Mouse (Mus musculus) forebrain, postnatal 0 days (tissue): ENCODE data around the gene Cpox. TPM values are rescaled to one million over a fixed set of nuclear protein-coding genes. Genes with fewer than 3 reads are reported as not detected.

Experiments
- ATAC-seq: fragments of 200-750 bp; cut with Nextera tagmentation; 2 replicates; pipeline ENCODE4 v1.8.0; 2017; ENCODE audit warnings: mild to moderate bottlenecking, moderate library complexity
- DNase-seq: peaks from one replicate; pipeline ENCODE4 v3.0.0-alpha.2; 2015
- H3K27ac ChIP-seq: fragments of 300-500 bp; sonication (generic); 2 replicates; pipeline ENCODE4 v1.5.1; 2014; ENCODE audit warnings: low read depth, mild to moderate bottlenecking, antibody characterized with exemption, low read length, moderate library complexity, mixed read lengths
- H3K27me3 ChIP-seq: fragments of 300-500 bp; sonication (generic); 2 replicates; pipeline ENCODE4 v1.6.1; 2014; ENCODE audit warnings: mild to moderate bottlenecking, low read length, mixed read lengths; ENCODE audit not compliant: insufficient read depth
- H3K36me3 ChIP-seq: fragments of 300-500 bp; sonication (generic); 2 replicates; pipeline ENCODE4 v1.6.1; 2014; ENCODE audit warnings: mild to moderate bottlenecking, moderate library complexity; ENCODE audit not compliant: insufficient read depth
- H3K4me1 ChIP-seq: fragments of 300-500 bp; sonication (generic); 2 replicates; pipeline ENCODE4 v1.6.1; 2014; ENCODE audit warnings: antibody characterized with exemption; ENCODE audit not compliant: insufficient read depth
- H3K4me2 ChIP-seq: fragments of 300-500 bp; sonication (generic); 2 replicates; pipeline ENCODE4 v1.6.1; 2014; ENCODE audit warnings: low read depth, mild to moderate bottlenecking, moderate library complexity
- H3K4me3 ChIP-seq: fragments of 300-500 bp; sonication (generic); 2 replicates; pipeline ENCODE4 v1.5.1; 2014; ENCODE audit warnings: low read depth, low read length, mixed read lengths
- H3K9ac ChIP-seq: fragments of 300-500 bp; sonication (generic); 2 replicates; pipeline ENCODE4 v1.6.1; 2014; ENCODE audit warnings: mild to moderate bottlenecking
- H3K9me3 ChIP-seq: fragments of 300-500 bp; sonication (generic); 2 replicates; pipeline ENCODE4 v1.6.1; 2016; ENCODE audit warnings: low read length
- CTCF ChIP-seq: sonication (generic); IDR thresholded peaks from 2 replicates; pipeline ENCODE4 v1.5.1; 2016; ENCODE audit warnings: antibody characterized with exemption, control low read depth, low read depth
- WGBS: fragments of 180-500 bp; shearing (Covaris S2); extraction: QIAGEN DNeasy Blood & Tissue Kit; methylation state at CpG from one replicate; pipeline ENCODE4 v1.1.7; 2014; 5-methylcytosine and 5-hydroxymethylcytosine counted together
- polyA plus RNA-seq: library from polyadenylated mRNA; unstranded; fragments of >200 nt; fragmentation: Nextera tagmentation; extraction: Ambion mirVana; gene quantifications from 2 replicates; pipeline ENCODE4 v1.2.1, GENCODE M21; 2015
- total RNA-seq: library from RNA; depleted of rRNA; stranded (reverse); fragments of >200 nt; gene quantifications from 2 replicates; pipeline ENCODE4 v1.2.3, GENCODE M21; 2014

Cpox gene
- total and polyA plus RNA-seq, 2 experiments from 2014 or later, result 10.0 to 22.4 TPM

GRCm38 (mm10) chr16:58707276-58707905 lies 37.3 kb downstream of the Cpox start:
- H3K4me3 ChIP-seq, result no peak overlapping the region
- ATAC-seq (no peak), DNase-seq (no peak)
- no peak overlapping the region for H3K27ac ChIP-seq
- H3K9me3 ChIP-seq, result no peaks in the 10 kb centered on the region
- no peaks in the 10 kb centered on the region for H3K36me3 ChIP-seq
- WGBS, result 88% methylated on average over 4 of the region's 4 CpGs
- no peak overlapping the region for H3K9ac ChIP-seq
- H3K4me2 ChIP-seq, result no peak overlapping the region
- H3K27me3 ChIP-seq, result no peaks in the 10 kb centered on the region
- H3K4me1 ChIP-seq, result no peaks in the 10 kb centered on the region
- TF ChIP-seq CTCF, result no peak

DNA sequence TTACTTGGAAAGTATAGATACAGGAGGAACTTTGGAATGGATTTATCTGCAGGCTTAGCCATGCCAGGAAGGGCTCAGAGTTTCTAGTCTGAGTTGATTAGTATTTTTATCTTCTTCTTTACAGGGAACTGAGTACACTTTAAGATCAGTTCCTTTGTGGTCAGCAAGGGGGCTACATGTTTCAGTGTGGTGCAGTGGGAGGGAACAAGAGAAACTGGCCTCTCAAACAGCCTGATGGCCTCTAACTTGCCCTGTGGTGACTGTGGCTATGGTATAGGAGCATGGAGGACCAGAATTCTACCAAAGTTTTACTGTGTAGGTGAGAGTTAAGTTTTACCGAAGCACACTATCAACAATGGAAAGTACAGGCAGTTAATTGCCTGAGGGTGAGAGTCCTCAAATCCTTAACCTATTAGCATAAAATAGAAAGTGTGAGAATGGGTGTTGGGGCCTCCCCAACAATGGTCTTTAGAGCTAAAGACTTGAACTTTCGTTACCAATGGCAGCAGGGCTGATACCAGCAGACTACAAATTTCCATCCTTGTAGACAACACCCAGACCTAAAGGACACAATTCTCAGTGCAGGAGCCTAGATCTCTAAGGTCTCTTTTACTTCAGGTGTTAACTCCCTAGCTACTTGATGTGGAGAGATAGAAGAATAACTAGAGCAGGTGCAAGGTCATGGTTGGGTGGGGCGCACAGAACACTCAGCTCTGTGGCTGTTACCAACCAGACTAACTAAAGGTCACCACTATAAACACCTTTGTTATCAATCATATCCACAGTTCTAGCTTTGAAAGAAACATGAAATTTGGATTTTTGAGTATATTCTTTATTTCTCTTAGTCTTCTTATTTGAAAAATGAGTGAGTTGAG lies 38.7 kb downstream of the Cpox start:
- Histone ChIP-seq H3K27ac (no peak overlapping the region), H3K9ac (no peak overlapping the region), H3K9me3 (no peaks in the 10 kb centered on the region), H3K4me3 (no peak overlapping the region), H3K4me1 (no peaks in the 10 kb centered on the region), H3K27me3 (no peaks in the 10 kb centered on the region), H3K36me3 (no peaks in the 10 kb centered on the region), H3K4me2 (no peak overlapping the region)
- TF ChIP-seq CTCF, result no peak
- DNase-seq (no peak), ATAC-seq (no peak)
- 72% methylated on average over 3 of the region's 3 CpGs for WGBS

- no peak for TF ChIP-seq CTCF
- Histone ChIP-seq H3K9ac (no peak overlapping the region), H3K4me1 (no peaks in the 10 kb centered on the region), H3K27me3 (no peaks in the 10 kb centered on the region), H3K36me3 (no peaks in the 10 kb centered on the region), H3K4me2 (no peak overlapping the region), H3K4me3 (no peak overlapping the region), H3K9me3 (no peaks in the 10 kb centered on the region), H3K27ac (no peak overlapping the region)
- DNase-seq (no peak), ATAC-seq (no peak)
- 65% methylated on average over 4 of the region's 4 CpGs for WGBS
These were observed 39.4 kb downstream of the Cpox start for GRCm38 (mm10) chr16:58709536-58709935.

- WGBS, result 82% methylated on average over 8 of the region's 8 CpGs
- no peak overlapping the region for H3K9ac ChIP-seq
- no peak overlapping the region for H3K4me3 ChIP-seq
- no peaks in the 10 kb centered on the region for H3K4me1 ChIP-seq
- H3K36me3 ChIP-seq, result no peaks in the 10 kb centered on the region
- no peak for TF ChIP-seq CTCF
- ATAC-seq, result no peak
- no peak for DNase-seq
- no peaks in the 10 kb centered on the region for H3K27me3 ChIP-seq
- no peak overlapping the region for H3K27ac ChIP-seq
- no peaks in the 10 kb centered on the region for H3K9me3 ChIP-seq
- no peak overlapping the region for H3K4me2 ChIP-seq
These were observed 42.1 kb downstream of the Cpox start for GRCm38 (mm10) chr16:58712221-58712620.

DNA sequence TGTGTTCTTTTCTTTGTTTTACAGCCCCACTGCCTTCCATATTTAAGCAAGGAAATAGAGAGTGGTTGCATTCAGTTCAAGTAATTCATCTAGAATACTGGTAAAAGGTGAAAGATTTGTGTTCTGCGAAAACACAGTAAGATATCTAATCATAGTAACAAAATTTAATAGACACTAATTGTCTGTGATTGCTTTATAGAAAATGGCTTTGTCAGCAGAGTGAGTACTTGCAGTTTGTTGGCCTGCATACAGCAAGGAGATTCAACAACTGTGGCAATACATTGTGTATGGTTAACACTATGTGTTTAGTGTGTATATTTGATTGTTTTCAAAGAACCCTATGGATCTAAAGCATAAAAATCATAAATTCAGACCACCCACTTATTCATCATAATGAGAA lies 43.0 kb downstream of the Cpox start:
- Histone ChIP-seq H3K4me3 (no peak overlapping the region), H3K4me2 (no peak overlapping the region), H3K9ac (no peak overlapping the region), H3K27me3 (no peaks in the 10 kb centered on the region), H3K4me1 (no peaks in the 10 kb centered on the region), H3K36me3 (no peaks in the 10 kb centered on the region), H3K27ac (no peak overlapping the region), H3K9me3 (no peaks in the 10 kb centered on the region)
- ATAC-seq, result no peak
- DNase-seq, result no peak
- 90% methylated on average over 1 of the region's 1 CpGs for WGBS
- TF ChIP-seq CTCF, result no peak

DNA sequence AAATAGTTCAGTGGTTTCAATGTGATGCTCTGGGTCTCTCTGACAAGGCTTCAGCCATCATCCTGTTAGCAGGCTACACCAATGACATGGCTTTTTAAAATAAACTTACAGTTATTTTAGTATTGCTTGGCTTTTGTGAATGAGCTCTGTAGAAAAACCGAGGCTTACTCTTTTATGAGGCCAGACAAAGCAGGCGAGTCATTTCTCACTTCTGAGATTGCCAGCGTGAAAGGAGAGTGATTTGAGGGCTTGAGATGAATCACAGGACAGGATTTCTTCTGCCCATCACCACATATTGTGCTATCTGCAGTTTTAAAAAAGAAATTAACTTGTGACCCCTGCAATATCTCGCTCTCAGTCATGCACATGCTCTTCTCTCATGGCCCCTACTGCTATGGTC lies 44.9 kb downstream of the Cpox start:
- ATAC-seq, result no peak
- H3K4me3 ChIP-seq, result no peak overlapping the region

DNA sequence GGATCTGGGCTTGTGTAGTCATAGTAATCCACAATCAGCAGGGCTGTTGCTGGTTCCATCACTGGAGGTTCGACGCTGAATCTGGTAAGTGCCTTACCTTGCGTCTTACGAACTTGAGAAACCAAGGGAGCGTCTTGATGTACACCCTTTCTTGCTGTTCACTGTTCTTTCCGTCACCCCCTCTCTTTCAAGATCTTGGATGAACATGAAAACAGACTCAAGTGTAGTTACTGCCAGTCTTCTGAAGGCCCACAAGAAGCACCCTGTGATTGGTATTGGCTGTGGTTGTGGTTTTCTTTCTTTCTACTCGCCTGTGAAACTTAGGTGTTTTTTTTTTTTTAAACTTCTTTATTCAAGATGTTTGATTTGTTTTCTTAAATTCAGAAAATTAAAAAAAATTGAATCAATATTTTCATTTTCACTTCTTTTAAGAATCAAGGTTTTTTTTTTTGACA lies 48.6 kb downstream of the Cpox start, which contains the start of gene Gpr15:
Gpr15 (minus strand) TSS at position 405 of the 455 bp plus-strand sequence.
- no peak within 1 kb of the TSS for H3K27ac ChIP-seq
- no peaks in the 10 kb centered on the region for H3K4me1 ChIP-seq
- ATAC-seq (no peak), DNase-seq (no peak)
- 93% methylated on average over 7 of the region's 7 CpGs for WGBS
- no peaks in the 10 kb centered on the region for H3K27me3 ChIP-seq
- H3K36me3 ChIP-seq, result no peaks in the 10 kb centered on the region
- no peak within 1 kb of the TSS for H3K9ac ChIP-seq
- no peak within 1 kb of the TSS for H3K4me2 ChIP-seq
- no peak for TF ChIP-seq CTCF
- no peaks in the 10 kb centered on the region for H3K9me3 ChIP-seq
- H3K4me3 ChIP-seq, result no peak within 1 kb of the TSS

More for the DNA sequence above, 44.9 kb downstream of the Cpox start:
- Histone ChIP-seq H3K9ac (no peak overlapping the region), H3K27me3 (no peaks in the 10 kb centered on the region), H3K4me2 (no peak overlapping the region), H3K4me1 (no peaks in the 10 kb centered on the region), H3K27ac (no peak overlapping the region), H3K36me3 (no peaks in the 10 kb centered on the region), H3K9me3 (no peaks in the 10 kb centered on the region)
- 71% methylated on average over 4 of the region's 4 CpGs for WGBS
- TF ChIP-seq CTCF, result no peak
- no peak for DNase-seq
